Mouse (Mus musculus): ENCODE results near the gene Zkscan1.
"Not testable (repeated sequence)": the region's sequence is repeated elsewhere in the genome, so short reads cannot be mapped to it uniquely, and the experiment has no call there.

Zkscan1 gene

DNA sequence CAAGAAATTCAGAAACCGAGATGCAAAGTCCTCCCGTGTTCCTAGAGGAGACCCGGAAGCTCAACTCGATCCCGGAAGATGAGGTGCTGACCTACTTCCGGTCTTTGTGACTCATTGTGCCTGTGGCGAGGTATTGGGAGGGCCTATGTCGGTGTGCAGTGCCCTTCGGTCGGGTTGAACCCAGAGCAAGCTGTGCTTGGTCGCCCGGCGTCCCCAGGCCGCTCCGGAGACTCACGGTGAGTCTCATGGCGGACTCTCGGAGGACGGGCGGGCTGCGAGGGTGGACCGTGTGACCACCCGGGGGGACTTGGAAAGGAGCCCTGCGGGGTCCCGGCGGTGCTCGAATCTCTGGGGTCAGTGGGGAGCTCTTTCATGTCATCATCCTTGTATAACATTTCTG lies at the start of gene Zkscan1:
Zkscan1 (plus strand) TSS at position 89 of the 400 bp plus-strand sequence.
- DNase-seq (ENCODE audit: low spot score in 2 of 2) = peak; percentile 80 to 84

DNA sequence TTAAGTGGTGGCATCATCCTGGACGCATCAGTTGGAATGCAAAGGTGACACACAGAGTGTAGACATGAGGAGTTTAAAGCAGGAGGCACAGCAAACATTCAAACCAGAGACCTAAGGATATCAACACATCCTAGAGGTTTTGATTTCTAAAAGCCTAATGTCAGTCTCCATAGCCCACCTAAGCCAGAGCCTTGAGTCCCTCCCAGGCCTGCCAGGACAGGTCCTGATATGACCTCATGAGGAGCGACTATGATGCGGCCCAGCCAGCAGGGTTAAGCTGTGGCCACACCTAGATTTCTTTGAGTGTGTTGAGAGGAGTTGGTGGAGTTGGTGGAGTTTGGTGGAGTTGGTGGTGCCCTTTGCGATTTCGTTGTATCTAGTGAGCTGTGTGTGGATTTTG lies 32.0 kb upstream of the Zkscan1 start, which contains the start of gene Smok3c:
Smok3c (plus strand) TSS at position 301 of the 400 bp plus-strand sequence.
- DNase-seq (ENCODE audit: low spot score in 2 of 2) = not testable (repeated sequence)

DNA sequence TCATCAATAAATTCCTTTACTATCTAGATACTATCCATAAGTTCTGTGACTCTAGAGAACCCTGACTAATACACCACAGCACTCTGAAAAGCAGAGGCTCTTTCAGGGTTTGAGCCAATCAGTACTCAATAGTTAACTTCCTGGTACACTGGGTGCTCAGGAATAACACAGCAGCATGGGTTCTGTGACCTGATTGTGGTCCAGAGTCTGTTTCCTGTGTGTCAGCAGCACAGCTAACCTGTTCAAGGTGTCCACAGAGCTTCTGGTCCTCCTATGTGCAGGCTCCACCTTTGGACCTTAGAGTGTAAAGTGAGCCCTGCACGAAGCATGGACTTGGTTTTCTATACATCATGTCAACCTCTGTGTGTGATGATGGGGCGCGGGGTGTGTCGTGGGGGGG lies 11.1 kb upstream of the Zkscan1 start:
- DNase-seq (ENCODE audit: low spot score in 2 of 2) = no peak

DNA sequence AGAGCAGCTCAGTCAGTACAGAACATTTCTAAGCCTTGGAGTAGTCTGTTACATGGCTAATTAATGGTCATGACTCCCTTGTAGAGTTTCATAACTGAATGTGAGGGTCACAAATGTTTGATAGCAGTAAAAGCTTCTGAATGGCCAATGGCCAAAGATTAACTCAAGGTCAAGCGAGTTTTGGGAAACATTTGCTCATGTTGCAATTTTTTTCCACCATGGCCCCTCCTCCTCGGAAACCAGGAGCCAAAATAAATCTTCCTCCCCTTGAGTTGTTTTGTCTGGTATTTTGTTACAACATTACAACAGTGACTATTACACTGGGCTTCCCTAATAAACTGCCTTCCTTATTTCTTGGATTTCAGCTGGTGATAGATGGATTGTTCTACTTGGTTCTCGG lies 9.2 kb upstream of the Zkscan1 start:
- no peak for DNase-seq (ENCODE audit: low spot score in 2 of 2)

DNA sequence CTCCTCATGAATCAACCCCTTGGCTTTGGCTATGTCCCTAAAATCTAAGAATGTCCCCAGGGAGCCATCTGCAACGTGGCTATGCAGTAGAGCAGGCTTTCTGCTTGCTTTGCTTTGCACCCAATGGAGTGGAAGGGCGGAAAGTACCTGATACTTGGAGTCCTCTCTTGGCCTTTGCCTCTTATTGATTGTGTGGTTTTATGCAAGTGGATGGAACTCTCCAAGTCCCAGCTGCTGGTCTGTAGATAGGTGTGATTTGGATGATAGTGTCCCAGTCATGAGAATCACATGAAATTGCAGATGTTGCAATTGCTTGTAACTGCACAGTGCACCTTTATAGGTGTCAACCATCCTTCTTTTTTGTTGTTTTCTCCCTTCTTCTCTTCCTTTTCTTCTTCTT lies 8.7 kb upstream of the Zkscan1 start:
- DNase-seq (ENCODE audit: low spot score in 2 of 2) = no peak

DNA sequence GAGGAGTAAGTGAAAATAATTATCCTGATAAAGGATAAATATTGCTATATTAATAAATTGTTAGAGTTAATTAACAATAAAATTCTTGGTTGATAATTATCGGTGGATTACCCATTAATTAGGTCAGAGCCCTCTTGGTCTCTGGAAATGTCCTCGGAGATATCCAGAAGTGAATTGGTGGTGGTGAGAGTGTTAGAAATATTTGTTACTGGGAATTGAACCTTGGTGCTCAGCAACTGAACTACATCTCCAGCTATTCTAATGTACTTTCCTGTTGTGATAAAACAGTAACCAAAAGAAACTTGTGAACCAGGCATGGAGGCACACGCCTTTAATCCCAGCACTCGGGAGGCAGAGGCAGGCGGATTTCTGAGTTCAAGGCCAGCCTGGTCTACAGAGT lies 4.4 kb upstream of the Zkscan1 start:
- DNase-seq (ENCODE audit: low spot score in 2 of 2) = no peak

DNA sequence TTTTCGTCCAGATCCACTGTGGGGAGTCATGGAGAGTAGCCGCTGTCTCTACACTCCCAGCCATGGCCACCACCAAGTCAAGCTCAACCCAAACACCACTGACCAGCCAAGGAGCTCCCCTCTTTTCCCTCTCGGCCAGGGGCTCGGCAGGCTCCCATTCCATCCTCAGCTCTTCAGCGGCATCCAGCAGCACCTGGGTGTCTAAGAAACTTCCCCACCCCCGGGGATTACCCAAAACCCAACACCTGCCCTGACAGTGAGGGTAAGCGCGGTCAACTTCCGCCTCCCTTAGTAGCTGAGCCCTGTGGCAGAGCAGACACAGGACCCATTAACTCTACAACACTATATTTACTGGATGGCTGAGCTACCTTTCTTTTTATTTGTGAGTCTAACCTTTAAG lies 3.4 kb upstream of the Zkscan1 start:
- no peak for DNase-seq (ENCODE audit: low spot score in 2 of 2)

DNA sequence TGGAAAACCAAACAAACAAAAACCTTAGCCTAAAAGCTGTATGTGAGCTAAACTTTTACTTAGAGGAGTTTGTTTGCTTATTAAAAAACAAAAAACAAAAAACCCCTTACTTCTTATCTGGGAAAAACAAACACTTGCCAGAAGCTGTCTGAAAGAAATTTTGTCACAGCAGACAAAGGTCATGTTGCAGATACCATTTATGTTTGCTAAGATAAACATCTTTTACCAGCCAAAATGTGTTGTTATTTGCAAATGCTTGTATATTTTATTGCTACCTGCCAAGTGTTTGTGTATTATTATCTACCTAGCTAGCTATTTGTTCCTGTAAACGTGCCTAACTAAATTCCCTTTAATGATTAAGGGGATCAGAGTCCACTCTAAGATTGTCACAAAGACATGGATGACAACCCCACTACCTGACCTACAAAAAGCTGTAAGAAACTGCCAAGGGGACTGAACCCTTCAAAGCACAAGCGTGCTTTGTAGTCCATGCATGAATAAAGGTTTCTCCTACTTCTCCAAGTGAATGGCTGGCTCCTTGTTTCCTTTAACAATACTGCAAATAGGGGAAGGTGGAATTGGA lies 1.5 kb upstream of the Zkscan1 start:
- no peak for DNase-seq (ENCODE audit: low spot score in 2 of 2)

DNA sequence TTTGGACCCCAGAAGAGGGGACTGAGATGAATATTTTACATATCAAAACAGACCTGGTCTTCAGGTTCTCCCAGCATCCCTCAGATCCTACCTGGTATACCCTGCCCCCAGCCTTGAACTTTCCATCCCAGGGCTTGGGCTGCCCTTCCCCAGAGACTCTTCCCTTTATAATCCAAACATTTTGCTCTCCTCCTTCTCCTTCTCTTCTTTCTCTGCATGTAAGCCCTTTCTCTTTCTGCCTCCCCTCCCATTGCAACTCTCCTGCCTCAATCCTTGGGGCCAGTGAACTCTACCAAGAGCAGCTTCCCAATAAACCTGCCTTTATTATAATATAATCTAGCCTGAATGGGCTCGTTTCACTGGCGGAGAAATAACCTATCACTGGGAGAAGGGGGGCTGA lies 948 bp upstream of the Zkscan1 start:
- no peak for DNase-seq (ENCODE audit: low spot score in 2 of 2)

DNA sequence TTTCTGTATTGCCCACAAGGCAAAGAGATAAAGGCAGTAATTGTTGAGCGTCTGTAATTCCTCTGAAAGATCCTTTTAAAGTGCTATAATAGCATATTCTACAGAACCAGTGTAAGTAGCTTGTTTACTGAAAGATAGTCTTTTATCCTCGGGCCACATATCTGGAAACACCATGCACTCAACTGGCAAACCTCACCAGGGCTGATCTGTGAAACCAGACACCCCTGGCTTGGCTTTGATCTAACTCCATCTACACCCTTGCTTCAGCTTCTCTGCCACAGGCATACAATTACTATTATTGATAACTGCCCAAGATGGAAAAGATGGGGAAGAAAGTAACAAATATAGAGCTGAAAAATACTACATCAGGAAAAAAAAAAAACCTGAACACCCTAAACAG lies 377 bp upstream of the Zkscan1 start:
- DNase-seq (ENCODE audit: low spot score in 2 of 2) = no peak

DNA sequence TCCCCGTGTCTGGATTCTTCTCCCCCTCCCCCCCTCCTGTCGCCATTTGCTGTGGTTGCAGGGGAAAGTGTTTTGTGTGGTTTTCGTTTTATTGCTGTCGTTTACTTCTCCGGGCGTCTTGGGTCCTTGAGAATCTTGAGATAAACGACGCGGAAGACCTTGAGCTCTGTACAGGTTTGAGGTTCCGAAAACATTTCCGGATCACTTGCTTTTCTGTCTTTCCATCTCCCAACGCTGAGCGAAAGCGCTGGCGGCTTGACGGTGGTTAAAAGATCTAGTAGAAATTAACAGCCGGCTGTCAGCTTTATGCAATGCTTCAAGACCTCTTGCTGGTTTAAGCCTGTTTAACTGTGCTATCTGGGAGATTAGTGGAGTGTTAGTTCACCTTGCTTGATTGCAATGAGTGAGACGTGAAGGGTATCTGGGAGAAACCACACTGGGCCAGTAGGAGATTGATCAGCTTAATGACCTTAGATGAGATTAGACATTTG lies 582 bp downstream of the Zkscan1 start:
- DNase-seq (ENCODE audit: low spot score in 2 of 2) = no peak

DNA sequence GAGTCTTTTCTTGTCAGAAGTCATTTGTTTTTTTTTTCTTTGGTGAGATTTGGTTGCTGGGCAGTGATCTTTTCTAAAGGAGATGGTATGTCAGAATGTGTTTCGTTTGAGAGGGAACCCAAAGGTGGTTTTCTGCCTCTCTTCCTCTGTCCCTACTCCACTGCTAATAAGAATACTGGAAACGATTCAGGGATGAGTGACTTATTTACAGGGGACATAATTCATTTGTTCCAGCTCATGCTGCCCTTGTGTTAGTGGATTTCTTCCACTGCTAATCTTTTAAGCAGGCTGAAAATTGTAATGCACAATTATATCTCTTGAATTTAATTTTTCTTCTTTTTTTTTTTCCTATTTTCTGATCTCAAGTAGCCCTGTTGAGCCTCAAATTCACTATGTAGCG lies 2.0 kb downstream of the Zkscan1 start:
- DNase-seq (ENCODE audit: low spot score in 2 of 2) = no peak

DNA sequence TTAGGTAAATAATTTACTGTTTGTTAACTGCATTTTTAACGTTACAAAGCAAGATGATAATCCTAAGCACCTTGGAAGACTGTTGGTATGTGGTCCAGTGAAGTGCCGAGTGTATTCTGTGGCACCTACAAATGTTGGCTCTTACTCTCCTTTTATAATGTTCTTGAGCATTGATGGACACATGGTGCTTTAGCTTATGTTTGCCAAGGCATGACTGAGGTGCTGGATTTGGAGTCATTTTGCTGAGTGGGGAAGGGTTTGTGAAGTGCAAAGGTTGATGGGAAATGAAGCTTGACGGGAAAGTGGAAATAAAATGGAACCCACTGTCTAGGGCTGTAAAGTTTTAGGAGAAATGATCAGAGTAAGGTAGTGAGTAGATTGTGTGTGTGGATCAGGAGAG lies 3.5 kb downstream of the Zkscan1 start:
- DNase-seq (ENCODE audit: low spot score in 2 of 2) = no peak

DNA sequence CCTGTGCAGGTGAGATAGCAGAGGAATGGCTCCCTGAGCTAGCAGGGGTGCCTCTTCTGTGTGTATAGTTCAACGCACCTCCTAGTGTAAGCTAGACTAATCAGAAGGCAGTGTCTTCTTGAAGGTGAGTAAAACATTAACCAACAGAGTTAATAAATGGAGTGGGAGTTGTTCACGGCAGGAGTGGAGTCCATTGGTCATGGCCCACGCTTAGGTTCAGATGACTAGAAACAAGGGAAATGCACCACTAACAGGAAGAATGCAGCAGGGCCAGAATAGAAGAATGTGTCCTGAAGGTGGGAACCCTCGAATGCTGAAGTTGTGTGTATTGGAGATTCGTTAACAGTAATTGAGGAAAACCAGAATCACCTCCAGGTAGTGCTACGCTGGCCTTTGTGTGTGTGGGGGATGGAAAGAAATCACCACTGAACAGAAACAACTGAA lies 4.2 kb downstream of the Zkscan1 start:
- DNase-seq (ENCODE audit: low spot score in 2 of 2) = no peak

DNA sequence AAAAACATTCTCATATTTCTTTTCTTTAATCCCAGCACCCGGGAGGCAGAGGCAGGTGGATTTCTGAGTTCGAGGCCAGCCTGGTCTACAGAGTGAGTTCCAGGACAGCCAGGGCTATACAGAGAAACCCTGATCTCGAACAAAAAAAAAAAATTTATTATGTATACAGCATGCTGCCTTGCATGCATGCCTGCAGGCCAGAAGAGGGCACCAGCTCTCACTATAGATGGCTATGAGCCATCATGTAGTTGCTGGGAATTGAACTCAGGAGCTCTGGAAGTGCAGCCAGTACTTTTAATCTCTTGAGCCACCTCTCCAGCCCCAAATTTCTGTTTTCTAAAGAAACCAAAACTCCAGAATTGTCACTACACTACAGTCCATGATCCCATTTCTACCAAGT lies 5.4 kb downstream of the Zkscan1 start:
- no peak for DNase-seq (ENCODE audit: low spot score in 2 of 2)

DNA sequence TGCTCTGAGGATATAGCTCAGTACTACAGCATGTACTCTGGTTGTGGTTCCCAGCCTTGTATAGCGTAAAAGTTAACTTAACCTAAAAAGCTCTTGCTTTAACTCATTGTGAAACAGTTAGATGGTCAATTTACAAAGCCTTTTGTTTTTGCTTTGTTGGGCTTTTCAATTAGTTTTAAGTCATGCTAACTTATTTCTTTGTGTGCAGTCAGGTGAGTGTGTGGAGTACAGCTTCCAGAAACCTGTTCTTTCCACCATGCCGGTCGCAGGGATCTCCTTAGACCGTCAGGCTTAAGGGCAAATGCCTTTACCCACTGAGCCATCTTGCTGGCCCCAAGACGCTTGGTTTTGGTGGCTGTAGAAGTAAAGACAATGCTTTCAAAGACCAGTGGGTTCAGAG lies 5.9 kb downstream of the Zkscan1 start:
- no peak for DNase-seq (ENCODE audit: low spot score in 2 of 2)

DNA sequence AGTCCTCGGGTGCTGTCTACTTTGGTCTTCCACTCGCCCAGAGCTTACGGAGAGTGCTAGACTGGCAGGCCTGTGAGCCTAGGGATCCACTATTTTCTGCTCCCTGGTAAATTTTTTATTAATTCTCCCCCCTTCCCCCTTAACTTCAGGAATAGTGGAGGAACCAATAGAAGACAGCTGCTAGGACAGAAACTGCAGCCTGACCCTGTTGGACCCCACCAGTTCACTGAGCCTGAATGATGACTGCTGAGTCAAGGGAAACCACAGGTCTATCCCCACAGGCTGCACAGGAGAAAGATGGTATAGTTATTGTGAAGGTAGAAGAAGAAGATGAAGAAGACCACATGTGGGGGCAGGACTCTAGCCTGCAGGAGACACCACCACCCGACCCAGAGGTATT lies 7.9 kb downstream of the Zkscan1 start:
- no peak for DNase-seq (ENCODE audit: low spot score in 2 of 2)

DNA sequence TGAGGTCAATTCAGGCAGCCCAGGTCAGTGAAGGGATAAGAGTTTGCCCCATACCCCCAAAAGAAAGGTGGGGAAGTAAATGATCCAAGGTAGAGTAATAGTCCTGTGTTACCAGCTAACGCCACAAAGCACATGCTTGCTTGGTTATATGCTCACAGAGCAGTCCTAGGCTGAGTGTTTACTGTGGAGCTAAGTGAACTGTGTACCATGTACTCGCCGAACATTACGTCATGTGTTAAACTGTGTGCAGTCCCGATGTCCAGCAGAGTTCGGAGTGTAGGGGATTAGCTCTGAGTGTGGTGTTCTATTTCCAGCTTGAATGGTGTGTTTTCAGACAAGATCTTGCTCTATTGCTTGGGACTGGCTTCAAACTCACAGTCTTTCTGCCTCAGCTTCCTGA lies 9.6 kb downstream of the Zkscan1 start:
- no peak for DNase-seq (ENCODE audit: low spot score in 2 of 2)

DNA sequence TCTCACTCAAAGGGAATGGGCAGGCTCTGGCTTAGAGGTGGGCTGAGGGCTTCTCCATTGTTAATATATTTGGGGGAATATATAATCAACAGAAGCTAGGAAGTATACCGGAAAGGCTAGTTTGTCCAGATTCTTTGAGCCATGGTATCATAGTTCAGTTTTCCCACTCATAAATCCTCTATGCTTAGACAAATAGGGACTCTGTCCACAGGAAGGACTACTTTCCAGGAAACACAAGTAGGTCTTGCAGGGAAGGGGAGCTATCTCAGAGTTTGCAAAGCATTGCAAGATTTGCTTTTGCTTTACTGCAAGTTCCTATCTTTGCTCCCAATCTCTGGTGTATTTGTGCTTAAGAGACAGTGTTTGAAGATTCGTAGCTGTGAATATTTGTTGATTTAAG lies 20.1 kb downstream of the Zkscan1 start:
- DNase-seq (ENCODE audit: low spot score in 2 of 2) = no peak

DNA sequence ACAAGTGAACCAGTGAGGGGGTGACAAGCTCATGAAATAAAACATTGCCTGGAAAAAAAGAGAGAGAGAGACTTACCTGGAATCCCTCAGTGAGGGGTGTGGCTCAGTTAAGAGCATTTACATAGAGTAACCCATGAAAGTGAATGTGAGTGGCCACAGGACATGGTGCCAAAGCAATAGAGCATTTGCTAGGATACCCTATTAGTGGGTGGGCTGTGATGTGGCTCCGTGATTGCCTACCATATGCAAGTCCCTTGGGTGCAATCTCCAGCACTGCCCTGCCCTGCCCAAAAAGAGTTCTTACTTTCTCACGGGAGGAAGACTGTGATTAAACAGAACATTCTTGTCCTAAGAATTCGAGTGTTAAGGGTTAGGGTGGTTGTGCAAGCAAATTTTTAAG lies 22.2 kb downstream of the Zkscan1 start:
- no peak for DNase-seq (ENCODE audit: low spot score in 2 of 2)

DNA sequence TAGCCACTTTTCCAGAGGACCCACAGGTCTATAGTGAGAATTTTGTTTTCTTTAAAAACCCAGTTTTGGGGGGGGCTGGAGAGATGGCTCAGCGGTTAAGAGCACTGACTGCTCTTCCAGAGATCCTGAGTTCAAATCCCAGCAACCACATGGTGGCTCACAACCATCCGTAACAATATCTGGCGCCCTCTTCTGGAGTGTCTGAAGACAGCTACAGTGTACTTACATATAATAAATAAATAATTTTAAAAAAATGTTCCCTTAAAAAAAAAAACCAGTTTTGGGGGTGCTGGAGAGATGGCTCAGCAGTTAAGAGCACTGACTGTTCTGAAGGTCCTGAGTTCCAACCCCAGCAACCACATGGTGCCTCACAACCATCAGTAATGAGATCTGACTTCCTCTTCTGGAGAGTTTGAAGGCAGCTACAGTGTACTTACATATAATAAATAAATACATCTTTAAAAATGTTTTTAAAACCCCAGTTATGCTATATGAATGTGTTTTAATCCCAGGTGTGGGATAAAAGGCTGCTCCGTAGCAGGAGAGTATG lies 25.0 kb downstream of the Zkscan1 start:
- not testable (repeated sequence) for DNase-seq (ENCODE audit: low spot score in 2 of 2)

DNA sequence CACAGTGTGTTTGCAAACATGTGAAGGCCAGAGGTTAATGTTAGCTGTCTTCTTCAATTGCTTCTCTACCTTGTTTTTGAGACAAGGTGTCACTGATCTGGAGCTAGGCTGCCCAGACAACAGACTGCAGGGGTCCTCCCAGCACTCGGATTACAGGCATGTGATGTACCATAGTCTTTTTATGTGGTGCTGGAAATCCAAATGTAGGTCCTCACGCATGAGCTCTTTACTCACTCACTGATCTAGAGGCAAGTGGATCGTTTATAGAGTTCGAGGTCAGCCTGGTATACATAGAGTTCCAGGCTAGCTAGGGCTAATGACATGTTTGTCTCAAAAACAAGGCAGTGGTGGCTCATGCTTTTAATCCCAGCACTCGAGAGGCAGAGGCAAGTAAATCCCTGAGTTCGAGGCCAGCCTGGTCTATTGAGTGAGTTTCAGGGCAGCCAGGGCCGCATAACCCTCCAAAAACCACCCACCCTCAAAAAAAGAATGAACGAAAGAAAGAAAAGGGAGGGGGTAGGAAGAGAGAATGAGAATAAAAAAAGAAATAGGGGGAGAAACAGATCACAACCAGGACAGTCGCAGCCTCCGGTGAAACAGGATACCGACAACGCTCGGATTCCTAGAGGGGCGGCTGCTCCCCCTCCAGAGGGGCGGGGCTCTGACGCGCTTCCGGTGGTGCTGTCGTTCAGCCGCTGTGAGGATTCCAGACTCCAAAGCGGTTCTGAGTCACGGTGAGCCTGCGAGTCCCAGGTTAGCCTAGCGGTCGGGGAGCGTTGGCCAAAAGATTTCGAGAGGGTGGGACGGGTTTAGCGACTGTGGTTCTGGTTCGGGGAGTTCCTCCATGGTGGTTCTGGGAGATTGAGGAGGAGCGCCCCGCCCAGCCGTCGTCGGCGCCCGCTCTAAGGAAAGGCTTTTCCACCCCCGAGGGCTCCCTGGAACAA lies 31.6 kb downstream of the Zkscan1 start, which contains the start of gene Zscan21:
Zscan21 (plus strand) TSS at position 649 of the 944 bp plus-strand sequence.
- peak; percentile 92 for DNase-seq (ENCODE audit: low spot score in 2 of 2)
